ENCODE assay signal across 11 mouse cellular contexts in the genomic region with DNA sequence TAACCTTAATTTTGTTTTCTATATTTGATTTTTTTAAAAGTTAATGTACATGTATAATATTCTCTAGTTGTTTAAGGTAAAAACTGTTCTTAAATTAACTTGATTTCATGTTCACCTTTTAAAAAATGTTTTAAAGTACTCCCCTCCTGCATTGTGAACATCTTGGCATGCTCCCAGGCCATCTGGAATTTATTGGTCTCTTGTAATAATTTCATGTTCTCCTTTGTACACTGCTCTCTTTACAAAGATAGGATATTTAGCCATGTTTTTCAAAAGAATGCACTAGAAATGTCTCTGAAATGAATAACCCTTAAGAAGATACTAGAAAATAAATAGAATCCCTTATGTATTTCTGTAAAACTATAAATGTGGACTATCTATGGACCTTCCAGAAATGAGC. TPM values are rescaled to one million over a fixed set of nuclear protein-coding genes. Genes with fewer than 3 reads are reported as not detected.
DNase-seq lines count a peak whose midpoint lies in the region; ATAC-seq and TF ChIP-seq lines count a peak whose summit lies in the region.
"Had no signal": no experiment of that assay in that cellular context is flagged by ENCODE, and none has a peak within 500 bp of the region (broad histone marks: within the 10 kb centered on the region; RNA-seq: fewer than 3 reads in every experiment).

No protein-coding gene starts in this region.

- H3K36me3 ChIP-seq in heart, embryonic 15.5 days = no peaks in the 10 kb centered on the region
- H3K36me3 ChIP-seq in myocyte (ENCODE audit: control insufficient read depth, insufficient read depth) = peaks cover 13% of the 10 kb centered on the region
- no peaks in the 10 kb centered on the region for H3K36me3 ChIP-seq in midbrain, embryonic 11.5 days (ENCODE audit: control insufficient read depth, insufficient read depth, low read length)

- TF ChIP-seq POLR2A in myocyte (IDR thresholded peaks at IDR 0.05; ENCODE audit: insufficient read length, low read depth) = no peak

- H3K27me3 ChIP-seq in heart, embryonic 15.5 days = no peaks in the 10 kb centered on the region
- H3K27me3 ChIP-seq in myocyte (ENCODE audit: control insufficient read depth, insufficient read depth, insufficient read length) = no peaks in the 10 kb centered on the region
- H3K27me3 ChIP-seq in midbrain, embryonic 11.5 days (ENCODE audit: control insufficient read depth, insufficient read depth, low read length) = no peaks in the 10 kb centered on the region
- H3K27me3 ChIP-seq: megakaryocyte, embryonic 14.5 days had no signal

- H3K4me2 ChIP-seq in heart, embryonic 15.5 days = no peak overlapping the region
- H3K4me2 ChIP-seq in myocyte (ENCODE audit: low read depth) = peak overlapping the region; percentile 74
- no peak overlapping the region for H3K4me2 ChIP-seq in midbrain, embryonic 11.5 days

- H3K9ac ChIP-seq in heart, embryonic 15.5 days = peak overlapping the region; percentile 43; the same call in 1 of the 2 replicates
- no peak overlapping the region for H3K9ac ChIP-seq in midbrain, embryonic 11.5 days (ENCODE audit: low read length)

- H3K79me2 ChIP-seq in myocyte (ENCODE audit: control insufficient read depth, insufficient read depth) = peaks cover 51% of the 10 kb centered on the region

- no peak for ATAC-seq in heart, embryonic 15.5 days (replicated peaks; ENCODE audit: insufficient number of reproducible peaks, insufficient read depth, low FRiP score, low read depth)
- no peak for ATAC-seq in midbrain, embryonic 11.5 days (ENCODE audit: low FRiP score)
- ATAC-seq: inflammation-experienced regulatory T-cells, adult 6 months had no signal

- H3ac ChIP-seq in myocyte (ENCODE audit: control insufficient read depth, insufficient read length) = no peak overlapping the region

- H3K27ac ChIP-seq in layer of hippocampus, adult 2 months = peak overlapping the region; percentile 48; the same call in 1 of the 2 replicates
- peak overlapping the region; percentile 80 for H3K27ac ChIP-seq in heart, embryonic 15.5 days
- H3K27ac ChIP-seq in midbrain, embryonic 11.5 days (ENCODE audit: low read depth, low read length) = no peak overlapping the region

- H3K9me3 ChIP-seq in heart, embryonic 15.5 days (replicated peaks) = no peaks in the 10 kb centered on the region
- H3K9me3 ChIP-seq in midbrain, embryonic 11.5 days (ENCODE audit: control insufficient read depth, low read length) = no peaks in the 10 kb centered on the region
- H3K9me3 ChIP-seq: megakaryocyte, embryonic 14.5 days had no signal

- DNase-seq in embryo, embryonic 10.5 days (ENCODE audit: low spot score) = peak; percentile 35
- no peak for DNase-seq in embryo, embryonic 9.5 days (ENCODE audit: extremely low spot score)
- DNase-seq in layer of hippocampus, adult 2 months (ENCODE audit: low spot score in 2 of 2) = peak in 1 of 2 experiments; percentile 13
- DNase-seq in layer of hippocampus, postnatal 36 days = no peak
- DNase-seq in midbrain, embryonic 11.5 days (ENCODE audit: low spot score, missing footprints) = no peak
- no peak for DNase-seq in frontal cortex, postnatal 36 days (ENCODE audit: low spot score in 2 of 2)
- DNase-seq: right cerebral cortex, postnatal 25 days had no signal

- H3K4me1 ChIP-seq in heart, embryonic 15.5 days (replicated peaks) = 0 out of 2 replicates have a peak, but pooled peaks cover 4% of the 10 kb centered on the region
- no peaks in the 10 kb centered on the region for H3K4me1 ChIP-seq in midbrain, embryonic 11.5 days (ENCODE audit: control insufficient read depth, insufficient read depth, low read length)
- H3K4me1 ChIP-seq: megakaryocyte, embryonic 14.5 days had no signal

- no peak overlapping the region for H3K4me3 ChIP-seq in layer of hippocampus, adult 2 months
- peak overlapping the region; percentile 45 for H3K4me3 ChIP-seq in heart, embryonic 15.5 days
- peak overlapping the region; percentile 40 for H3K4me3 ChIP-seq in myocyte
- no peak overlapping the region for H3K4me3 ChIP-seq in midbrain, embryonic 11.5 days (ENCODE audit: low read depth, low read length)
- H3K4me3 ChIP-seq: megakaryocyte, embryonic 14.5 days had no signal

- TF ChIP-seq CTCF in layer of hippocampus, adult 2 months (conservative IDR thresholded peaks at IDR 0.05) = no peak

TF ChIP-seq in myocyte, 11 proteins besides CTCF, POLR2A, EP300 and RAD21:
- TF ChIP-seq TCF3 (IDR thresholded peaks at IDR 0.05; ENCODE audit: insufficient read length, low read depth) (no peak), REST (IDR thresholded peaks at IDR 0.05; ENCODE audit: insufficient read depth, insufficient read length) (no peak), CEBPB (IDR thresholded peaks at IDR 0.05; ENCODE audit: insufficient read depth, poor library complexity, severe bottlenecking) (no peak), E2F4 (IDR thresholded peaks at IDR 0.05; ENCODE audit: insufficient read depth) (no peak), SRF (IDR thresholded peaks at IDR 0.05; ENCODE audit: control insufficient read depth, insufficient read length, low read depth) (no peak), TCF12 (IDR thresholded peaks at IDR 0.05; ENCODE audit: insufficient read depth, poor library complexity, severe bottlenecking) (no peak), MAX (IDR thresholded peaks at IDR 0.05; ENCODE audit: low read depth) (no peak), MYOG (IDR thresholded peaks at IDR 0.05; ENCODE audit: control insufficient read depth in 1 of 3, insufficient read depth in 1 of 3, insufficient read length in 2 of 3, low read depth in 2 of 3) (no peak)

RNA-seq across cellular contexts. Expression of a gene that starts 0.6 kb away (rescaled TPM):
- total RNA-seq in layer of hippocampus, adult 2 months (2021) = 1 to 10 TPM; 4.4 to 7.9 TPM
- total RNA-seq in layer of hippocampus, postnatal 36 days (2021) = 10 to 100 TPM in 1 of 2 experiments, 1 to 10 TPM in 1; 5.5 to 11.0 TPM
- 1,051 and 1,364 TPM in 2 replicates for polyA plus RNA-seq in heart, embryonic 15.5 days (2015; fragmentation: Nextera tagmentation; extraction: Ambion mirVana)
- polyA plus RNA-seq in myocyte (2012; fragmentation: generic; extraction: Trizol) = 708 TPM
- 400 and 432 TPM in 2 replicates for polyA plus RNA-seq in midbrain, embryonic 11.5 days (2014; fragmentation: Nextera tagmentation; extraction: Ambion mirVana)
- polyA plus RNA-seq: inflammation-experienced regulatory T-cells, adult 6 months had no signal

Comparison
In these comparisons a context has a peak if more than half of its experiments do, and no peak if none do; other contexts are left out.
1. H3K4me3 ChIP-seq: peak in heart, embryonic 15.5 days (single experiment) and myocyte (single experiment); none in layer of hippocampus, adult 2 months (single experiment) and midbrain, embryonic 11.5 days (single experiment).